Mouse (Mus musculus): ENCODE data around the gene Pdap1. TPM values are rescaled to one million over a fixed set of nuclear protein-coding genes. Genes with fewer than 3 reads are reported as not detected.
"Not testable (repeated sequence)": the region's sequence is repeated elsewhere in the genome, so short reads cannot be mapped to it uniquely, and the experiment has no call there.

Gene Pdap1
- polyA plus RNA-seq, 1 experiment from 2014 or later = 157 TPM

- WGBS = 51% methylated on average over 10 of the region's 10 CpGs
- Histone ChIP-seq H3K9me3 (replicated peaks) (no peaks in the 10 kb centered on the region), H3K4me3 (no peak overlapping the region), H3K4me2 (no peak overlapping the region), H3K36me3 (ENCODE audit: poor library complexity, severe bottlenecking) (0 out of 2 replicates have a peak, but pooled peaks cover 2% of the 10 kb centered on the region), H3K4me1 (peaks cover 13% of the 10 kb centered on the region), H3K9ac (no peak overlapping the region), H3K27me3 (peaks cover 28% of the 10 kb centered on the region), H3K27ac (no peak overlapping the region)
- no peak for ATAC-seq
Observed at GRCm38 (mm10) chr5:145116916-145117315, 23.1 kb downstream of the Pdap1 start.

GRCm38 (mm10) chr5:145116316-145116715 lies 23.7 kb downstream of the Pdap1 start:
- Histone ChIP-seq H3K9me3 (replicated peaks) (no peaks in the 10 kb centered on the region), H3K4me3 (no peak overlapping the region), H3K4me1 (peaks cover 13% of the 10 kb centered on the region), H3K9ac (no peak overlapping the region), H3K27ac (no peak overlapping the region), H3K4me2 (no peak overlapping the region), H3K36me3 (ENCODE audit: poor library complexity, severe bottlenecking) (0 out of 2 replicates have a peak, but pooled peaks cover 8% of the 10 kb centered on the region), H3K27me3 (peaks cover 28% of the 10 kb centered on the region)
- 59% methylated on average over 4 of the region's 4 CpGs for WGBS
- ATAC-seq = no peak

DNA sequence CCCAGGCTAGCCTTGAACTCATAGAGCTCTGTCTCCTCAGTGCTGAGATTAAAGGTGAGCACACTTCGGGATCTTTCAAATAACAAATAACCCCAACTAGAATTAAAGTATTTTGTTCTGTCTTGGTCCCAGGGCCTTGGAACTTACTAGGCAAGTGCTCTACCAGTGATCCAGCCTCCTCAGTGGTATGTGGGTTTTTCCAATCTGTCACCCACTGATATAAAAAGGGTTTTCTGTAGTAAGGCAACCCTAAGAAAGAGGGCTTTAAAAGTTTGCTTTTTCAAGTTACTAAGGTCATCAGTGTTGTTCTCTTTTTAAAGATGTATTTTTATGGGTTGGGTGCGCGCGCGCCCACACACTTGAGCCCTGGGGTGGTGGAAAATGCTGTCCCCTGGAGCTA lies 24.3 kb downstream of the Pdap1 start:
- Histone ChIP-seq H3K4me1 (peaks cover 13% of the 10 kb centered on the region), H3K4me3 (no peak overlapping the region), H3K36me3 (ENCODE audit: poor library complexity, severe bottlenecking) (peaks cover 14% of the 10 kb centered on the region), H3K27me3 (peaks cover 28% of the 10 kb centered on the region), H3K9ac (no peak overlapping the region), H3K4me2 (no peak overlapping the region), H3K27ac (no peak overlapping the region), H3K9me3 (replicated peaks) (no peaks in the 10 kb centered on the region)
- WGBS = 95% methylated on average over 5 of the region's 5 CpGs
- no peak for ATAC-seq

- no peaks in the 10 kb centered on the region for H3K9me3 ChIP-seq (replicated peaks)
- peaks cover 13% of the 10 kb centered on the region for H3K4me1 ChIP-seq
- H3K36me3 ChIP-seq (ENCODE audit: poor library complexity, severe bottlenecking) = peaks cover 23% of the 10 kb centered on the region
- H3K4me2 ChIP-seq = peak overlapping the region; percentile 70
- H3K27ac ChIP-seq = no peak overlapping the region
- peaks cover 28% of the 10 kb centered on the region for H3K27me3 ChIP-seq
- H3K9ac ChIP-seq = peak overlapping the region; percentile 61
- peak overlapping the region; percentile 45 for H3K4me3 ChIP-seq
- peak; percentile 13; the same call in 1 of the 2 replicates for ATAC-seq
- 22% methylated on average over 32 of the region's 40 CpGs for WGBS
Observed at GRCm38 (mm10) chr5:145114606-145115473, 25.2 kb downstream of the Pdap1 start.

- peak within 1 kb of the TSS; percentile 61 for H3K9ac ChIP-seq
- peak; percentile 57 for ATAC-seq
- peaks cover 30% of the 10 kb centered on the region for H3K36me3 ChIP-seq (ENCODE audit: poor library complexity, severe bottlenecking)
- H3K4me1 ChIP-seq = peaks cover 13% of the 10 kb centered on the region
- WGBS = under 1% methylated on average over 38 of the region's 53 CpGs
- H3K4me3 ChIP-seq = peak within 1 kb of the TSS; percentile 45
- peaks cover 28% of the 10 kb centered on the region for H3K27me3 ChIP-seq
- H3K27ac ChIP-seq = no peak within 1 kb of the TSS
- no peaks in the 10 kb centered on the region for H3K9me3 ChIP-seq (replicated peaks)
- H3K4me2 ChIP-seq = peak within 1 kb of the TSS; percentile 70
Observed at GRCm38 (mm10) chr5:145114071-145114605, 25.9 kb downstream of the Pdap1 start, which contains the start of gene Arpc1b. TSS of gene Arpc1b (plus strand) at chr5:145114215.

GRCm38 (mm10) chr5:145113416-145113815 lies 26.6 kb downstream of the Pdap1 start:
- Histone ChIP-seq H3K9ac (no peak overlapping the region), H3K4me1 (peaks cover 13% of the 10 kb centered on the region), H3K9me3 (replicated peaks) (no peaks in the 10 kb centered on the region), H3K4me2 (peak overlapping the region; percentile 70), H3K36me3 (ENCODE audit: poor library complexity, severe bottlenecking) (peaks cover 35% of the 10 kb centered on the region), H3K27me3 (peaks cover 28% of the 10 kb centered on the region), H3K4me3 (peak overlapping the region; percentile 45; the same call in 1 of the 2 replicates), H3K27ac (no peak overlapping the region)
- ATAC-seq = no peak
- 61% methylated on average over 2 of the region's 2 CpGs for WGBS

GRCm38 (mm10) chr5:145112566-145112965 lies 27.5 kb downstream of the Pdap1 start:
- Histone ChIP-seq H3K9ac (no peak overlapping the region), H3K27me3 (peaks cover 28% of the 10 kb centered on the region), H3K27ac (no peak overlapping the region), H3K4me1 (peaks cover 13% of the 10 kb centered on the region), H3K9me3 (replicated peaks) (no peaks in the 10 kb centered on the region), H3K4me3 (no peak overlapping the region), H3K4me2 (no peak overlapping the region), H3K36me3 (ENCODE audit: poor library complexity, severe bottlenecking) (peaks cover 44% of the 10 kb centered on the region)
- WGBS = 82% methylated on average over 8 of the region's 8 CpGs
- ATAC-seq = no peak

- peaks cover 23% of the 10 kb centered on the region for H3K27me3 ChIP-seq
Observed at GRCm38 (mm10) chr5:145110401-145110800, 29.6 kb downstream of the Pdap1 start.

DNA sequence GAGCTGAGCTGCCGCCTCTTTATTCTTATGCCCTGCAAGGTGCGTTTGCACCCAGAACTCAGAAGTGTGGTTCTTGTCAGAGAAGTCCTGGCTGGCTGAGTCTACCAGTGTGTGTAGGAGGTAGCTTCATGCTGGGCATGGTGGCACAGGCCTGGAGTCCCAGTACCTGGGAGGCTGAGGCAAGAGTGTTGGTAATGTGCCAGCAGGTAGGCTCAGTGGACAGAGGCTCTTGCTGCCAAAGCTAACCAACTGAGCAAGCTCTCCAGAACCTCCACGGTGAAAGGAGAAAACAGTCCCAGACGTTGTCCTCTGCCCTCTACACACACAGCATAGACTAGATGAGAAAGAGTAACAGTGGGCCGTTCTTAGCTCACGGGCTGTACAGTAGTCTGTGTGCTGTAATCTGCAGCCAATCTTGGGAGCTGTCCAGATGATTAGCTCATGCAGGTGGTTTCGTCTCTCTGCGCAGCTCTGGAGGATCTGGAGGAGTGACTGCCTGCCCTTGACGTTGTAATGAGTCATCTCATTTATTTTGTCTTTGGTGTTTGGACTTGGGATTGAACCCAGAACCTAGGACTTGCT lies 34.3 kb downstream of the Pdap1 start:
- Histone ChIP-seq H3K9me3 (replicated peaks) (no peaks in the 10 kb centered on the region), H3K4me1 (no peaks in the 10 kb centered on the region), H3K27me3 (no peaks in the 10 kb centered on the region), H3K4me3 (no peak overlapping the region), H3K4me2 (no peak overlapping the region), H3K9ac (no peak overlapping the region), H3K36me3 (ENCODE audit: poor library complexity, severe bottlenecking) (peaks cover 96% of the 10 kb centered on the region), H3K27ac (no peak overlapping the region)
- 89% methylated on average over 9 of the region's 9 CpGs for WGBS
- no peak for ATAC-seq

More at GRCm38 (mm10) chr5:145110401-145110800, 29.6 kb downstream of the Pdap1 start:
- Histone ChIP-seq H3K4me3 (no peak overlapping the region), H3K4me2 (no peak overlapping the region), H3K9me3 (replicated peaks) (no peaks in the 10 kb centered on the region), H3K36me3 (ENCODE audit: poor library complexity, severe bottlenecking) (peaks cover 66% of the 10 kb centered on the region), H3K9ac (no peak overlapping the region), H3K4me1 (peaks cover 13% of the 10 kb centered on the region), H3K27ac (no peak overlapping the region)
- ATAC-seq = no peak
- 91% methylated on average over 6 of the region's 6 CpGs for WGBS

- peaks cover 96% of the 10 kb centered on the region for H3K36me3 ChIP-seq (ENCODE audit: poor library complexity, severe bottlenecking)
- H3K4me3 ChIP-seq = no peak overlapping the region
- H3K4me2 ChIP-seq = no peak overlapping the region
- H3K4me1 ChIP-seq = no peaks in the 10 kb centered on the region
- ATAC-seq = no peak
- WGBS = 86% methylated on average over 9 of the region's 9 CpGs
- no peak overlapping the region for H3K9ac ChIP-seq
- H3K27ac ChIP-seq = no peak overlapping the region
- no peaks in the 10 kb centered on the region for H3K9me3 ChIP-seq (replicated peaks)
- H3K27me3 ChIP-seq = no peaks in the 10 kb centered on the region
Observed at GRCm38 (mm10) chr5:145104328-145104727, 35.7 kb downstream of the Pdap1 start.

- 93% methylated on average over 4 of the region's 4 CpGs for WGBS
- Histone ChIP-seq H3K9ac (no peak overlapping the region), H3K27ac (no peak overlapping the region), H3K4me2 (no peak overlapping the region), H3K36me3 (ENCODE audit: poor library complexity, severe bottlenecking) (peaks cover 96% of the 10 kb centered on the region), H3K4me1 (no peaks in the 10 kb centered on the region), H3K9me3 (replicated peaks) (no peaks in the 10 kb centered on the region), H3K4me3 (no peak overlapping the region), H3K27me3 (no peaks in the 10 kb centered on the region)
- no peak for ATAC-seq
Observed at GRCm38 (mm10) chr5:145102706-145103105, 37.3 kb downstream of the Pdap1 start.

- not testable (repeated sequence) for ATAC-seq; H3K4me1 ChIP-seq; H3K9me3 ChIP-seq (replicated peaks); H3K27me3 ChIP-seq; H3K4me3 ChIP-seq; H3K4me2 ChIP-seq; H3K27ac ChIP-seq; H3K9ac ChIP-seq
- H3K36me3 ChIP-seq (ENCODE audit: poor library complexity, severe bottlenecking) = peaks cover 96% of the 10 kb centered on the region
- 96% methylated on average over 11 of the region's 11 CpGs for WGBS
Observed at GRCm38 (mm10) chr5:145101451-145101850, 38.6 kb downstream of the Pdap1 start.

All from forebrain, embryonic 13.5 days (tissue).